Mouse (Mus musculus) cerebellum, postnatal 25 days (tissue): Measurements from ENCODE around the gene Tmem54.

Experiments
- DNase-seq, 2 experiments: peaks; one replicate each; pipeline ENCODE4 v3.0.0; 2021; ENCODE audit warnings: mixed read lengths in 2 of 2

Tmem54 gene

DNA sequence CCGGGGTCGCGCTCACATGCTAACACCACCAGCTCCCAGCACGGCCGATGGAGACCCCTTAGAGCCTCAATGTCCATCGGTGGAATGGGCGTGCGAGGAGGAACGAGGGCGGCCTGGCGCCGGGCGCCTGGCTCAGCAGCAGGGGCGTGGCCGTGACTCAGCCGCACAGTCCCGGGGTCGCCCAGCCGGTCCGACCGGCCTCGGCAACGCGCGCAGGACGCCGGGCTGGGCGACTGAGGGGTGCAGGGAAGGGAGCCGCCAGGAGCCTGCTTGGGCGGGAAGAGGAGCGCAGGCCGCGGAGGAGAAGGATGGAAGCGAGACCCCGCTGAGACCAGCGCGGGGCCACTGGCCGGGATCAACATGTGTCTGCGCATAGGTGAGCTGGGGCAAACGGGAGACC lies at the start of gene Tmem54:
TSS of gene Tmem54 (plus strand) at position 193 of the 400 bp plus-strand sequence.
- no peak for DNase-seq

DNA sequence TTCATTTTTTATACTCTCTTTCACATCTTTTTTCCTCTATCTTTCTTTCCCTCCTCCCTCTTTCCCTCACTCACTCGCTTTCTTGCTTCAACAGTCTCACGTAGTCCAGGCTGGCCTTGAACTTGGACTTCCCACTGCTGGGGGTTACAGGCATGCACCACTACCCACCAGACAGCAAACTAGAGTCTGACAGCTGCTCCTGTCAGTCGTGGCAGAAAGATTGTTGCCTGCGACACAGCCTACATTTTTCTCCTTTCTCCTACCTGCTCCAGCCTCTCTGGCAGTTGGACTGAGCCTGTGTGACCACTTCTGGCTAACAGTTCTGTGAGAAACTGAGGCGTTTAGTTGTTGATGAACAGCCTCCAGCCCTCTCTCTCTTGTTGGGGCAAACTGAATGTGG lies 49.8 kb upstream of the Tmem54 start:
- DNase-seq: no peak

DNA sequence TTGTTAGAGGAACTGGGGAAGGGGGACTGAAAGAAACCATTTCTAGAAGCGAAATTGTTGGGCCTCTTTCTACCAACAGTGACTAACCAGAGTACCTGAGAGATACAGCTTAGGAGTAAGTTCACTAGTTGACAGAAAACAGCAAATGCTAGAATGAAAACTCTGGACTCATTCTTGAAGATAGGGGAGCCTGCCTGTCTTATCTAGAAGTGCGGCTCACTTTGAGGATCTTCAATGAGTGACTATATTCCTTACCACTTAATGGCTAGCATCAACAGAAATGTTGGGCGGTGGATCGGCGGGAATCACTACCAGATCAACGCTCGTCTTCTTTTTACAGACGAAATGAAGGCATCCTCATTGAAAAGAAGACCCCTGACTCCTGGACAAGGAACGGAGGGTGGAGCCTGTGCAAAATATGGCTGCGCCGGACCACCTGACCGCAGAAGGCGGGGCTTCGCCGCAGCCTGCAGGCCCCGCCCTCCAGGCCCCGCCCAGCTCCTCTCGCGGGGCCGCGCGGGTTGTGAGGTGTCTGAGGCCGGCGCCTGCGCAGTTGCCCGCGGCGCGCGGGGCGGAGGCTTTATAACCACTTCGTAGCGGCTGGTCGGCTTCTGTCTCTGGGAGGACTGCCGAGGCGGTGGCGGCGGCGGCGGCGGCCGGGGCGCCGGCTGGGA lies 47.7 kb upstream of the Tmem54 start:
- peak; percentile 98 to 99 for DNase-seq

DNA sequence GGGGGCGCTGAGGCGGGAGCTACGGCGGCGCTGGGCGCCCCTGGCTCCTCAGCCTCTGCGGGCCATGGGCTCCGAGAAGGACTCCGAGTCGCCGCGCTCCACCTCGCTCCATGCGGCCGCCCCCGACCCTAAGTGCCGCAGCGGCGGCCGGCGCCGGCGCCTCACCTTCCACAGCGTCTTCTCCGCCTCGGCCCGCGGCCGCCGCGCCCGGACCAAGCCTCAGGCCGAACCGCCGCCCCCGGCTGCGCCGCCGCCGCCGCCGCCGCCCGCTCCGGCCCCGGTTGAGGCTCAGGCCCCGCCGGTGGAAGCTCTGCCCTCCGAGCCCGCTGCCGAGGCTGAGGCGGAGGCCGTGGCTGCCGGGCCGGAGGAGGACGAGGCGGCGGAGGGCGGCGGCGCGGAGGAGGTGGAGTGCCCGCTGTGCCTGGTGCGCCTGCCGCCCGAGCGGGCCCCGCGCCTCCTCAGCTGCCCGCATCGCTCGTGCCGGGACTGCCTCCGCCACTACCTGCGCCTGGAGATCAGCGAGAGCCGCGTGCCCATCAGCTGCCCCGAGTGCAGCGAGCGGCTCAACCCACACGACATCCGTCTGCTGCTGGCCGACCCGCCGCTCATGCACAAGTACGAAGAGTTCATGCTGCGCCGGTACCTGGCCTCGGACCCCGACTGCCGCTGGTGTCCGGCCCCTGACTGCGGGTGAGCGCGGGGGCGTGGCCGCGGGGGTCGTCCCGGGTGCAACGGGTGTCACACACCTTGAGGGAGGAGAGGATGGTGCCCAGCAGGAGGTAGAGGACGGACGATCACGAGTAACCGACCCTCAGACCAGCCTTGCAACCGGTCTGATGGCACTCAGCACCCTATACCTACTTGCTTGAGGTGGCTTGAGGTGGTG lies 46.9 kb upstream of the Tmem54 start, which contains the start of gene Rnf19b:
TSS of gene Rnf19b (plus strand) at position 65 of the 886 bp plus-strand sequence.
- peak; percentile 69 to 74 for DNase-seq

DNA sequence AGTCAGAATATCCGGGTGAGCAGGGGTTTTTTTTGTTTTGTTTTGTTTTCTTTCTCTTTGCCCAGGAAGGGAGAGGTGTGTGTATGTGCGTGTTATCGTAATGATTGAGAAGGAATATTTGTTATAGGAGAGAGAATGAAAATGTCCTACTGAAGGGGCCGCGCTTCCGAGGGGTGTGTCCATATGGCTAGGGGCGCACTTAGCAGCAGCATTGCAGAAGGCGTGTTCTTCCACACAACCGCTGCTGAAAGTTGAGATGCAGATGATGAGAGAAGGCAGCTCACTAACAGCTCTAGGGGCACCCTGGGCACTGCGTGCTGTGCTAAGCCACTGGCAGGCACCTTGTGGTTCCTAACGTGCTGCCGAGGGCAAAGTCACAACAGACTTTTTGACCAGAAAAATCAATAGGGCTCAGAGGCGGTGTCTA lies 46.2 kb upstream of the Tmem54 start:
- peak; percentile 32 to 35 for DNase-seq

DNA sequence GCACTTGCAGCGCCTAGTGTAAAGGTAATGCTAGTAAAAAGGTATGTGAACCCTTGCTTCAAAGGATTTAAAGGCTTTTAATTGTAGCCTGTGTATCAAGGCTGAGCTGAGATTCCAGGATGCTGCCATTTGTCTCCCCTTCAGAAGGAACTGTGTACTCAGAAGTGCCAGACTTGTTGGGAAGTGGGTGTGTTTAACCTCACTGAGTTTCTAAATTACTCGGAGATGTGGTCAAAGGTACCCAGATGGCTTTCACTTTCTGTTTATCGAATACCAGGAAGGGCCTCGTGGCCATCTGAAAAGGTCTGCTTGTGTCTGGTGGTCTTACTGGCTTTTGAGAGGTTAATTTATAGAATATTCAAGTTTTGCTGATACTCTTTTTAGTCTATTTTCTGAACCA lies 45.4 kb upstream of the Tmem54 start:
- no peak for DNase-seq

DNA sequence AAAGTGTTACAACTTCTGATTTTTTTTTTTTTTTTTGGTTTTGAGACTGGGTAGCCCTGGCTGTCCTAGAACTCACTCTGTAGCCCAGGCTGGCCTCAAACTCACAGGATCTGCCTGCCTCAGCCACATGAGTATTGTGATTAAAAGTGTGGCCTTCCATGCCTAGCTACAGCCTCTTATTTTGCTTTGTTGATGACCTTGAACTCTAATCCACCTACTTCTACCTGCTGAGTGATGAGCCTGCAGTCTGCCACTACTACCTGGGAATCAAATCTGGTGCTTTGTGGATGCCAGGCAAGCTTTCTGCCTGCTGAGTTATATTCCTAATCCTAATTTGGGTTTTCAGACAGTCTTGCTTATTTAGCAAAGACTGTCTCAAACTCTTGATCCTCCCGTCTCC lies 43.9 kb upstream of the Tmem54 start:
- no peak for DNase-seq

DNA sequence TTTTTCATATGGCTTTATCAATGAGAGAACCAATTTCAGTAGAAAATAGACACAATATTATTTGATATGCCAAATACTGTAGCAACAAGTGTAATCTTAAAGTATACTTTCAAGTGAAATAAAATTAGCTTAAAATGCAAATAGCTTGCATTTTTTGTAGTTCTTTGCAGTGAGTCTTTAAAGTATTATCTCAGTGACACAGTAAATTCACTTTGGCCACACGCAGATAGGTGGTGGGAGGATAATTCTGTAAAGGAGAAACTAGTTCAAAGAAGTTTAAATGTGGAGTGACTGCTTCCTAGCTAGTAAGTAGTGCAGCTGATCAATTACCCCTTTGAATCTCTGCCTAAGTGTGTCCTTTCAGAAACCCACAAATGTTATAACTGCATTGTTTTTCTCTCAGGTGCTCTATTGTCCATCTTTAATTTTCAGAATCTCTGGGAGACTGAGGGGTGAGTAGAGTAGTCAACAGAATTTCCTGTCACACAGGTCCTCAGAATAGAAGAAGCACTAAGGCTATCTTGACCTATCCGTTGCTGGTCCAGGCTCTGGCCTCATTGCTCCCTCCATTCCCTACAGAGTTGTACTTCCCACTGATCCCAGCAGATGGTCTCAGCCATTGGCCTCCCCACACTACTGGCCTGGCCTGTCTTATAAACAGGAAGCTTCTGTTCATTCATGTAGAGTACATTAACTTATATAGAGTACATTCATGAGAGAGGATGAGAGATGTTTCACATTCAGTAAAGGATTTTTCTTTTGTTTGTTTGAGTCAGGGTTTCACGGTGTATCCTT lies 42.9 kb upstream of the Tmem54 start:
- peak; percentile 58 to 63 for DNase-seq

DNA sequence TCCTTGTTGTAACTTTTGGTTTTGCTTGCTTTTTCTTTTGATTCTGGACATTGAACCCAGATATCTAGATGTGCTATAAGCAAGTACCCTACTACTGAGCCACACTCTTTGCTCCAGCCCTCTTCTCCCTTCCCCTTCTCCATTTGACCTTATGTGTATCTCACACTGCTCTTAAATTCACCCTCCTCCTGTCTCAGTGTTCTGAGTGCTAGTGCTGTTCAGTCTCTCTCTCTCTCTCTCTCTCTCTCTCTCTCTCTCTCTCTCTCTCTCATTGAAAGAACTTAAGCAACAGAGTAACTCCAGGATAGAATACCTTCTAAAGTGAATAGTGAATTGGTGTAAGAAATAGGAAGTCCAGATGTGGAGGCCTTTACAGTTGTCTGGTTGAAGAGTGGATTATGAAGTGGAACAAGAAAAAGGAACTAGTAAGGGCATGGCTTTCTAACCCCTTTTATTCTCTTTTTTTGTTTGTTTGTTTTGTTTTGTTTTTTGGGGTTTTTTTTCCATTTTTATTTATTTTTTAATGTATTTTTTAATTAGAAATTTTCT lies 39.6 kb upstream of the Tmem54 start:
- no peak for DNase-seq

DNA sequence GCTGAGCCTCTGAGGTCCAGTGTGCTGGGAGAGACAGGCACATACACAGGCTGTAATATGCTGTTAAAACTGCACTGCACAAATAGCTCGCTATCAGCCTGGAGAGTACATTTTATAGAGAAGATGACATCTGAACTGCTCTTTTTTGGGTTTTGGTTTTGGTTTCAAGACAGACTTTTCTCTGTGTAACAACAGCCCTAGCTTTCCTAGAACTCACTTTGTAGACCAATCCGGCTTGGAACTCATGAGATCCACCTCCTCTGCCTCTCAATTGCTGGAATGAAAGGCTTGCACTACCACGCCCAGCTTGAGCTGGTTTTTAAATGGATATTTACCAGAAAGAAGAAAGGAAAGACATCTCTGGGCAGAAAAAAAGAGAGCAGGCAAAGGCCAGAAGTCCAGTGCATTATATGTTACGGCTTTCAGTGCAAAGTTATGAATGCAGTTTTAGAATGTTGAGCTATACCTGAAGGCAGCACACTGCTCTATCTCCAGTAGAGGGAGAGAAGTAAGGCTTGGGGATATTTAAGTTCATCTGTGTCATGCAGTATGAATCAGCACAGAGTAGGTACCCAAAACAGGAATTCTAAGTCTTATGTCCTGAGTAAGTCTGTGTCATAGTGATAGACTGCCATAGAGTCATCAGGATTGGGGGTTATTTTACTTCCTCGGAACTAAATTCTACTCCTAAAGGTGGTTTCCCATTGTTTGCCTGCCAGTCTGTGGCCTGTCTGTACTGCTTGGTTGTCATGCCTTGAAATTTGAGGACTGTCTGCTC lies 37.5 kb upstream of the Tmem54 start:
- DNase-seq: no peak

DNA sequence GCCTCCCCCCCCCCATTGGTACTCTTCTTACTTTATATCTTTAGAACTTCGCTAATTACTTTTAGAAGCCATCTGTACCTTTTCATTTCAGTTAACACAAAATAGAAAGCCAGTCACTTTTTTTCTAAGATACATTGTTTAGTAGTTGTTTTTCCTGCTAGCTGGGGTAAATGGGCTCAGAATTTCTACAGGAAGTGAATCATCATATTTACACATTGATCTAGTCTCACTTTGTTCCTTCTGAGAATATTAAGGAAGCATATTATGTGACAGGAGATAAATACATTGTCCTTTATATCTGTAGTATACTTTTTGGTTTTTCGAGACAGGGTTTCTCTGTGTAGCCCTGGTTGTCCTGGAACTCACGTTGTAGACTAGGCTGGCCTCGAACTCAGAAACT lies 36.5 kb upstream of the Tmem54 start:
- no peak for DNase-seq

DNA sequence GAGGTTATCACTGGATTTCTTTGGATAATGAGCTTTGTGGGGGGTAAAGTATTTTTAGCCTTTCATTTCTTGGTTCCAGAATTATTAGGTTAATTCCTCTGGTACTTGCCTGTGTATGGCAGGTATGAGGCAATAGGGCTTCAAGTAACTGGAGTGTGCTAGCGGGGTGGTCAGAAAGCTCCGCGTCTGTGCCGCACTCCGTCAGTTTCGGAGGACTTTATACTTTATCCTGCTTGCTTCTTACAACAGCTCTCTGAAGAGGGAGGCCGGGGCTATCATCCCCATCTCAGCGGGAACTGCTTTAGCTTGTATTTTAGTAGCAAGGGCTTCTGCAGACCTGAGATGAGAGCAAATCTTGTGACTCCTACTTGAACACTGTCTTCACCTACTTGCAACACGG lies 26.2 kb upstream of the Tmem54 start:
- no peak for DNase-seq

DNA sequence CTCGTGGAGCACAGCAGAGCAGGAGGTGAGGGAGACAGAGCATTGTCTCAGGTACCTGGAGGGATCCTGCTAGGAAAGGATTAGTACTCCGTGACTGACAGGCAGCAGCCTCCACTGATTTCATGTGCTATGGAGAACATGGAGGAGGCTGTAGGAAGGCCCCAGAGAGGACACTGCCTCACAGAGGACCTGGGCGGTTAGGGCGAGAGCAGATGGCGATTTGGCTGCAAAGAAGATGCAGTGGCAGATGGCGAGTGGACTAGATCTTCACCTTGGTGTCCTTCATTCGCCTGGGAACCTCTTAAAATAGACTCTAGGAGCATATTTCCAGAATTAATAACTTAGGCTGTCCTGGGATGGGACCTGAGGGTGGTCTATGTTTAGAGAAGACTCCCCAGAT lies 24.3 kb upstream of the Tmem54 start:
- peak; percentile 89 to 90 for DNase-seq

DNA sequence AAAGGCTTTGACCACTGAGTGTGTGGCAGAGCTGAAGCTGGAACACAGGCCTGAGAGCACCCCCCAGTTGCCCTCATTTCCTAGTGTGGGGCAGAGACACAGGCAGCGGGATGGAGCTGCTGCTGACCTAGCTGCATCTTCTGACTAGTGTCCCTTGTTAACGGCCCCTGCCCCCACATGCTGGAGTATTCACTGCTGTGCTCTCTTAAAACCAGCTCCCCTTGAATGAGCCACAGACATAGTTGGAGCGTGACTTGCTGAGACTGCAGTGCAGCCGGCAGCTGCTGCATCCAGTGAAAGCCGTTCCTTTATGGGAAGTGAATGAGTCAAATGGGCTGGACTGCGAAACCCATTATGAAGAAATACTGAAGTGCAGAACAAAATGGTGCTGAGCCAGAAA lies 23.8 kb upstream of the Tmem54 start:
- peak in 1 of 2 experiments; percentile 67 for DNase-seq

DNA sequence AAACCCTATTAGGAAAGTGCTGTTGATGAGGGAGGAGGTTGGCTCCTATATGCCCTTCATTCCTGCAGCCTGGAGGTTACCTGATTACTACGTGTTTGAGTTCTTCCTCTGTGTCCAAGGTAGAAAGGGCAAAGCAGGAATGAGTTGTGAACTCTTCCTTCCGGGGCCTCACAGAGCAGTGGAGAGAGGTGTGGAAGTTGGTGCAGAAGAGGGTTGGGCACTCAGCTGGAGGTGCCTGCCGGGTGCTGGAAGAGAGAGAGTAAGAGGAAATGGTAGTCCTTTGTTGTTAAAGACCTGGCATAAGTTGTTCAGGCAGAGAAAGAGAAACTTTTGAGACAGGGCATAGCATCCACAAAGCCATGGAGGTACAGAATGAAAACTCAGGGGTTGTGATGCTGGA lies 23.4 kb upstream of the Tmem54 start:
- DNase-seq: no peak

DNA sequence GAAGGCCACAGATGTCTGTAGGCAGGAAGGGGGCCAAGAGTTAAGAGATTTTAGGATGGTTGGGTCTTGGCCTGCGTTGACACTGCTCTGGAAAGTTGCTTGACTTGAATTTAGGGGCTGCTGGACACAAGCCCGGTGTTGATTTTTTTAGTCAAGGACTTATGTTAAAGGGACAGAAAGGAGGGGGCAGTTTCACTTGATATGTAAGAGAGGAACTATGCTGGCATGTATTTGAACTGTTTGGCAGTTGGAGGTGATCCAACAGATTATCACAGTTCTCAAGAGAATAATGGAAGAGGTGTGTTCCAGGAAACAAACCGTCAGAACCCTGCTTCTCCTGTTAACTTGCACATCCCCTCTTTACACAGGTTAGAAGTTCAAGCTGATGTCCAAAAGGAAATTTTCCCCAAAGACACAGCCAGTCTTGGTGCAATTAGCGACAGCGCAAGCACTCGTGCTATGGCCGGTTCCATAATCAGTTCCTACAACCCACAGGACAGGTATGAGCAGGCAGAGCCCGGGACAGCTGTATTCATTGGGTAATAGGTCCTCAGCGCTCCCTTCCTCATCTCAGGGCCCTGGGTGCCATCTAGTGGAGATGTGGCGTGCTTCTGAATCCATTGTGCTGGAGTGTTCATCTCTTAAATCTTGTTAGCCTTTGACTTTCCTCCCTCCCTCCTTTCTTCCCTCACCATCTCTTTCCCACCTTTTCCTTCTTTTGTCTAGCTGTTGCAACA lies 22.8 kb upstream of the Tmem54 start:
- DNase-seq: peak; percentile 81 to 87

DNA sequence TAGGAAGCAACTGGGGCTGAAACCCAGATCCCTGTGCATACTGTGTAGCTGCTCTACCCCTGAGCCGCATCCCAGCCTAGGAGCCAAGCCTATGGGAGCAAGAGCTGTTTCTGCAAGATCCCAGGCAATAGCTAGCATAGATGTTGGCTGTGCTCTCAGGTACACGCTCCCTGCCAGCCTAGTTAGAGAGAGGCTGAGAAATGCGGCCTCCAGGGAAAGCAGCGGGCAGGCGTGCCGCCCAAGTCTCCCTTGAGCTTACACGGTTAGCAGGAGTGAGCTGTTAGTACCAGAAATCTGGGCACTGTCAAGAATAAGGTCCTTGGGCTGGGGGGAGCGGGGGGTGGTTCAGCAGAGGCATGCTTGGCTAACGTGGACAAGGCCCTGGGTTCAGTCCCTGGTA lies 20.5 kb upstream of the Tmem54 start:
- DNase-seq: no peak

DNA sequence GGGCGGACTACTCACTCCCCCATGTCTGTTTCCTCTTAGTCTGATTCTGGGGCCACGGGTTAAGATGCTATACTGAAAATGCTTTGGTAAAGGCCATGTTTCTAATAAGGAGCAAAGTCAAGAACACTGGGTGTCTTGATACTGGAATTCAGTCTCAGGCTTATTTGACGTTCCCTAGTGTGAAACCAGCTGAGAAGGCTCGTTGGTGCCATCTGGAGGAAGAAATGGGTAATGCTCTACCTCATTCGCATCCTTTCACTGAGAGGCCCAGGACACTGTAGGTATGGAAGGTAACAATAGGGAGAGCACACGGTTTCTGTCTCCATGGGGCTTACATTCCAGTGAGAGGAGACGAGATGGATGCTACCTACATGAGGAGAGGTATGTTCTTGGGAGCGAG lies 19.3 kb upstream of the Tmem54 start:
- DNase-seq: peak; percentile 81 to 88

DNA sequence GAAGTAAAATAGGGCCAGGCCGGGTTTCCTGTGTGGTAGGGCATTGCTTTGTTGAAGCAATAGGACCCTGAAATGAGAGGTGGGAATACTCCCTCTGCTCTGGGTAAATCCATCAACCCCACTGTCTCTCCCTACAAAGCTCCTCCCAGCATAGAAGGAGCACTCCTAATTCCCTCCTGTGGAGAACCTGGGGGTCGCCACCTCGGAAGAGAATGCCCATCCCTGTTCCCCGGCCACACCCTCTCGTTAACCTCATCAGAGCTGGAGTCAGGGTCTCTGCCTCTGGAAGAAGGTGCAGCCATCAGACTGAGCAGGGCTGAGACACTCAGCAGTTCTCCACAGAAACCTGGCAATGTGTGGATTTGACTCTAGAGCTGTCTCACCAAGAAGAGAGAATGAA lies 17.5 kb upstream of the Tmem54 start:
- no peak for DNase-seq

DNA sequence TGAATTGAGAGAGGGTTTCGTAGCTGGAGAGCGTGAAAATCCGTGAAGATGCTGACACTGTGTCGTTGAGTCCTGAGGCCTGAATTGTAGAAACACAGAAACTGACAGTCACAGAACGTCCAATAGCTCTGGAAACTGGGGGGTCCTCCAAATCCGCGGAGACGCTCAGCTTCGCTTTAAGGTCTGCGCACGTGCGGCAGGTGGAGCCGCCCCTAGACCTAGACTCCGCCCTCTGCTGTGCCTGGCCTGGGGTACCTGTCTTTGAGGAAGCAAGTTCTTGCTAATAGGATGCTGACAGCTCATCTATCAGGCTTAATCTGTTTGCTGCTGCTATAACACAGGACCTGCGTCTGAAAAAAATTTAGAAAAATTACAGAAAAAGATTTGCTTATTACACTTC lies 10.1 kb upstream of the Tmem54 start:
- no peak for DNase-seq

DNA sequence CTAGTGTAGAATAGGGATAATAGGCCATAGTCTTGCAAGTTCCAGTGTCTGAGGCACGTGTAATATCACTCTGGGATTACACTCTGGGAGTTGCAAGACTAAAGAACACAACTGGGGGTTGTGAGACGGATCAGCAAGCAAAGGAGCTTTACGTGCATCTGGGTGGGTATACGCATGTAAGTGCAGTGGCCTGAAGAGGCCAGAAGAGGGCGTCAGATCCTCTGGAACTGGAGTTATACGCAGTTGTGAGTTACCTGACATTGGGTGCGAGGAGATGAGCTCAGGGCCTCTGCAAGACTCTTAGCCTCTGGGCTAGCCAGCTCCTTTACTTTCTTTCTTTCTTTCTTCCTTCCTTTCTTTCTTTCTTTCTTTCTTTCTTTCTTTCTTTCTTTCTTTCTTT lies 8.3 kb upstream of the Tmem54 start:
- DNase-seq: no peak
